Mouse (Mus musculus) T-helper 17 cell (primary cell): ENCODE results near the gene Wnt7a.

Source experiments
- in situ Hi-C, 2 experiments: fragments of 300-600 bp; cut with MboI, MseI; formaldehyde crosslinking; loops; 1 replicate in 1 of 2; 2 replicates in 1 of 2; pipeline ENCODE4 v1.15.1; 2025; ENCODE audit warnings: high pct_unique_total_duplicates in 2 of 2

Wnt7a gene

DNA sequence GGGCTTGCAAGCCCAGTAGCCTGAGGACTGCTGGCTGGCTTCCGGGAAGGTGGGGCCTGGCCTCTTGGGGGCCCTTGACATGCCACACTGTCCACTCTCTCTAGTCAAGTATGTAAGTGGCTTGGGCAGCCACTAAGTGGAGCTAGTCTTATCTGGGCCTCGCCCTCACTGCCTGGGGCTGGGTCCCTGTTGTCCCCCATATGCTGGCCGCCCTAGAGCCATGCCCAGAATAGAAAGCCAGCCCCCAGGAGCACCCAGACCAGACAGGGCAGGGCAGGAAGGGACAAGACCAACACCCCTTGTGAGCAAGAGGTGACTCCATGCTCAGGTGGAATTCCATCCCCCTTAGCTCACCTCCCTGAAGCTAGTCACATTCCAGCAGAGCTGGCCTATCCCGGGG is 22.0 kb downstream of the Wnt7a start:
- in situ Hi-C loops: loop anchor here in 1 of 2 experiments (10.0 kb wide), 1 partner anchor 1824 kb away; no protein-coding TSS in a partner anchor

GRCm38 (mm10) chr6:91384415-91384814 is 26.7 kb downstream of the Wnt7a start:
- in situ Hi-C loops: loop anchor here in 1 of 2 experiments (10.0 kb wide), 1 partner anchor 1820 kb away; no protein-coding TSS in a partner anchor

- in situ Hi-C loops: loop anchor here in 1 of 2 experiments (10.0 kb wide), 1 partner anchor 1819 kb away; no protein-coding TSS in a partner anchor
These were observed 27.3 kb downstream of the Wnt7a start for GRCm38 (mm10) chr6:91383871-91384270.

DNA sequence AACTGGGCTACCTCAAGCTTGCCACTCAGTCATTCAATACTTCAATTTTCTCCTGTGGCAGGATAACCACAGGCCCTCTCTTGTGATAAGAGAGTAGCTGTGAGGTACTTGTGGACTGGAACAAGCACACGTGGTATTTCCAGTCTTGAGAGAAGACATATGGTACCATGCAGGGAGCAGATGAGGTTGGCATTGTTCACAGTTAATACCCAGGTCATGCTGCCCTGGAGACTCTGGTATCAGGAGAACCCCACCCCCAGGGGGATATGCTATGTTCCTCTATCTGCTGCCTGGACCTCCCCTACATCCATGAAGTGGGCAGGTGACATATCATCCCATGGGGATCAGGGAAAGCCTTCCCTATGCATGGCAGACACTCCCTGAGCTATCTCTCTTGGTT is 27.9 kb downstream of the Wnt7a start:
- in situ Hi-C loops: loop anchor here in 1 of 2 experiments (10.0 kb wide), 1 partner anchor 1819 kb away; no protein-coding TSS in a partner anchor

DNA sequence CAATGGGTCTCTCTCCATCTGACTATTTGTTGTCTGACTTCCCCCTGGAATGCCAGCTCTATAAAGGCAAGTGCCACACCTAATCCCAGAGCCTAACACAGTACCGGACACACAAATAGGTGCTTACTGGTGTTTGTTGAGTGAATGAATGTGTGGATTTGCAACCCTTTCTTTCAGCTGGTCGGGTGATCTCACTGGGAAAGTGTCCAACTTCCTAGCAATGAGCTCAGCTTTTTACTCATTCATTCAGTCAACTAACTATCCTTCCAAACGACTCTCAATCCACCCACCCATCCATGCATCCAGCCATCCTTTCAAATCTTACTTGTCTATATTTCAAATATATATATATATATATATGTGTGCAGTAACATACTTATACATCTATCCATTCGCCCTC is 31.3 kb downstream of the Wnt7a start:
- in situ Hi-C loops: loop anchor here in 1 of 2 experiments (10.0 kb wide), 1 partner anchor 1815 kb away; no protein-coding TSS in a partner anchor

DNA sequence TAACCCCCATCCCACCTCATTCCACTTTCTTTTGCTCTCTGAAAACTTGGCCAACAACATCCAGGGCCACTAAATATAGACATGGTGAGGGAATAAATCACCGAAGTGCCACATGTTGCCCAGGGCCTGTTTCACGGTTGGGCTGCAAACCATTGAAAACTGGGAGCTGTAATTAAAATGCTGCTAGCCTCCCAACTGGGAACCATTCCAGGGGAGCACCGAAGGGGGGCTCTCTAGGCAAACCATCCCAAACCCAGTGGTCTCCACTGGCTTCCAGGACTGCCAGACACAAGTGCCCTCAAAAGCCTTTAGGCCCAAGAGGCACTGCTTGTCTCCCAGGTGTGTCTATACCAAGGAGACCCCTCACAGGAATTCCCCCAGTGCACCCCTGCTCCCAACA is 31.9 kb downstream of the Wnt7a start:
- in situ Hi-C loops: no loop called here

DNA sequence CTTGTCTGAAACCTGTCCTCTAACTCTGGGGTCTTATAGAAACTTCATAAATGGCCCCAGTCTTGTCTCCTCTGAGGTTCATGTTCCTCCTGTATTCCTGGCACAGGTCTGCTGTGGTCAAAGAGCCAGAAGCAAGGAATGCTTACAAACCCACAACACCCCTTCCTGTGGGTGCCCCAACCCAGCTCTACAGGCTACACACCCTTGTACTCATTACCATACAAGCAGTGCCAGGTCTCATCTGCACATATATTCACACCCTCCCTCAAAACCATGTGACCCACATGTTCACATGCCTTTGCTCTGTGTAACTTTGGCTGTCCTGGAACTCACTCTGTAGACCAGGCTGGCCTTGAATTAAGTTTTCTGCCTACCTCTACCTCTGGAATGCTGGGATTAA is 38.2 kb downstream of the Wnt7a start:
- in situ Hi-C loops: no loop called here

- in situ Hi-C loops: no loop called here
These were observed 38.6 kb downstream of the Wnt7a start for GRCm38 (mm10) chr6:91372586-91372971.

DNA sequence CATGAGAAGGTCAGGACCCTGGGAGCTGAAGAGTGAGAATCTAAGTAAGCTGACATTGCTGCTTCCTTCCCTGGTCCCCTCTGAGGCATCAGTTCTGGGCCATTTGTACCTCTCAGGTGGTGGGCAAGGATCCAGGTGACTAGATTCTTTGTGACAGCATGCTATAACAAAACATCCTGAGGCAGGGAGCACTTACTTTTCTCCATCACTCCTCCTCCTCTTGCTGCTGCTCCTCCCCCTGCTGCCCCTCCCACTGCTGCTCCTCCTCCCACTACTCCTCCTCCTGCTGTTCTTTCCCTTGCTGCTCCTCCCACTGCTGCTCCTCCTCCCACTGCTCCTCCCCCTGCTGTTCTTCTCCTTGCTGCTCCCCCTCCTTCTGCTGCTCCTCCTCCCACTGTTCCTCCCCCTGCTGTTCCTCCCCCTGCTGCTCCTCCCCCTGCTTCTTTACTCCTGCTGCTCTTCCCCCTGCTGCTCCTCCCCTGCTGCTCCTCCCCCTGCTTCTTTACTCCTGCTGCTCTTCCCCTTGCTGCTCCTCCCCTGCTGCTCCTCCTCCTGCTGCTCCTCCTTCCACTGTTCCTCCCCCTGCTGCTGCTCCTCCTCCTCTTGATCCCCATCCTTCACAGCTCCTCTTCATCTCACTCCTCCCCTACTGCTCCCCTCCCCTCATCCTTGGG is 39.1 kb downstream of the Wnt7a start:
- in situ Hi-C loops: no loop called here

DNA sequence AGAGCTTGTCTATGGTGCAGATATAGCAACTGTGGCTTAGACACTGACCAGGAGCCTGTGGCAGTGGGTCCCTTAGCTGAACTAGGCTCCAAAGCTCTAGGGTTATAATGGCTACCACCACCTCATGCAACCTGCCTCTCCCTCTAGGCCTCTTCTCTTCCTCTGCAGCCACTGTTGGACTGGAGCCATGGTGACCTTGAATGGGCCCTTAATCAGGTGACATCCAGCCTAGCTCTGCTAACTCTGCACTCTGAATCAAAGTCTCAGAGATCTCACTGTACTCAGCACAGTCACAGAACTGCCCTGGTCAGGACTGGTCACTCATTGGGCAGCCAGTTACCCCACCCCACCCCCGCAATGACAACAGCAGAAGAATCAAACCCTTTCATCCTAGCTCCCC is 44.4 kb downstream of the Wnt7a start:
- in situ Hi-C loops: no loop called here

DNA sequence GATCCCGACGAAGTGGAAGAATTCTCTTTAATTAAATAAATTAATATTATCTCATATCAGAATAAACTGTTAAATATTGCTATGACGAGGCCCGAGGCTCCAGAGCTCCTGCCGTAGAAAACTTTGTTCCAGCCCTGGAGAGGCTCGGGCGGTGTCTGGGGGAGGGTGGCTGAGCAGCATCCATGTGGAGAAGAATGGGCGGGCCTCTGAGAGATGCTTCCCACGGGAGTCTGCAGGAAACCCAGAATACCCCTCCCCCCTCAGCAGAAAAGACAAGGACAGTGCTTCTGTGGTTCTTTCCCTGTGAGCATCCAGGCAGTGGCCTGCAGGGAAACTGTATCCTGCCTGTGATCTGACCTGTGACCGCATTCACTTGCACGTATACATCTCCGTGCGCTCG is 45.7 kb downstream of the Wnt7a start:
- in situ Hi-C loops: no loop called here

DNA sequence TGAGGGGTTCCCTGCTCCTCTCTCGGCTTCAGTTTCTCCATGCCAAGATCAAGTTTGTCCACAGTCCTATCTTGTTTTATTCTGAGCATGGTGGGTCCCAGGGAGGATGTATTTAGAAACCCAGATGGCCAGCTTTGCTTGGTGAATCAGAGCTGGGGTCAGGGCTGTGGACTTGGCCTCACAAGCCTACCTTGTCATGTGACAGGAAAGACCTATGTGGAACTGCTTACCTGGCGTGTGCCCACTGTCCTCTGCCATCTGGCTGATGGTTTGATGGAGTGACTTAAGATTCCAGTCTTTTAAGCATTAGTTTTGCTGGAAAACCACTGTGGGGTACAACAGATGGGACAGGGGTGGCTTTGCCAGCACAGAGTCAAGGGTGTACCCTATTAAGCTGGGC is 48.4 kb downstream of the Wnt7a start:
- in situ Hi-C loops: no loop called here

DNA sequence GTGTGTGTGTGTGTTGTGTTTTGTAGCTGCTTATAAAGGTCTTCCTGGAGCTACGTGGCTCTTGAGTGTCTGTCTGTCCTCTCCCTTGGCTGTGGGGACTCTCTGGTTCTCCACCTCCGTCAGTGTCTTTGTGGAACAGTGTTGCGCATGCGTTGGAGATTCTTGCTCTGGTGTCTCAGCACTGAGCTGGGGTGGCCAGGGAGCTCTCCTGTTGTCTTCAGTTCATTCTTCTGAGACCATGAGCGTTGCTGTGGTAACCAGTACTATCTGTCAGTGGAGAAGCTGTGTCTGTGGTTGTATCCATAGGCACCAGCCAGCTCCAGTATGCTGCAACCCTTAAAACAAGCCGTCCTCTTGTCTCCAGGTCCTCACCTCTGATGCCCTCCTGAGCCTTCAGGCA is 50.2 kb downstream of the Wnt7a start:
- in situ Hi-C loops: no loop called here

DNA sequence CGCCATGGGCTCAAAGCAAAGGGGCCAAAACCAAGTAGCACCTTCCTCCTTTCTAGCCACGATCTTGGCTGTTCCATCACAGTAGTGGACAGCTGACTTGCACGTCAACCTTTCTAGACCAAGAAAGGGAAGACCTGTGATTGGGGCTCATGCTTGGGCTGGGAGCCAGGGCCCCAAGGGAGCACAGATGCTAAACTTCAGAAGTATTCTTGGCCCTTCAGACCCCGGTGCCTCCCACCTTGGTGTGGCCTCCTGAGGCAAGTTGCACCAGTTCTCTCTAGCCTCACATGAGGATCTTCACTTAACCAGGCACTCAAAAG is 50.8 kb downstream of the Wnt7a start:
- in situ Hi-C loops: no loop called here

GRCm38 (mm10) chr6:91359672-91360370 is 51.3 kb downstream of the Wnt7a start:
- in situ Hi-C loops: no loop called here

- in situ Hi-C loops: no loop called here
These were observed 52.1 kb downstream of the Wnt7a start for GRCm38 (mm10) chr6:91358866-91359656.

- in situ Hi-C loops: no loop called here
These were observed 52.8 kb downstream of the Wnt7a start for GRCm38 (mm10) chr6:91358394-91358793.

GRCm38 (mm10) chr6:91357238-91357876 is 53.8 kb downstream of the Wnt7a start:
- in situ Hi-C loops: no loop called here

DNA sequence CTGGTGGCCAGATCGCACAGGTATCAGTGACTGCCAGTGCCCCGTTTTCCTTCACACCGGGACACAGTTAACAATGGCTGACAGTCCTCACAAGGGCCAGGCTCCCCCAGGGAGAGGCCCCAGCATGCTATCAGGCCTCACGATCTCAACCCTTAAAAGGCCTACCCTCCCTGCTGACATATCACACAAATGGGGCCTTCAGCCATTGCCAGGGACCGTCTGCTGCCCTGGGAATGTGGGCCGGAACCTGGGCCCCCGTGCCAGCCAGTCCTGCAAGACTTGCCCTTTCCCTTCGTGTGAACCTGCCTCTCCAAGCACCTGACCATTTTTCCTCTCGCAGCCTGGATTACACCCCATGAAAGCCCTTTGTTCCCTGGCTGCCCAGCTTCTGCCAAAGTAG is 61.5 kb downstream of the Wnt7a start:
- in situ Hi-C loops: loop anchor here in 1 of 2 experiments (5.0 kb wide), 1 partner anchor 37 kb away; no protein-coding TSS in a partner anchor

GRCm38 (mm10) chr6:91347721-91348120 is 63.4 kb downstream of the Wnt7a start:
- in situ Hi-C loops: no loop called here

- in situ Hi-C loops: no loop called here
These were observed 64.3 kb downstream of the Wnt7a start for GRCm38 (mm10) chr6:91346906-91347156.
